Mouse (Mus musculus) liver, postnatal 0 days (tissue): ENCODE data around the gene Gorasp2.

ENCODE experiments used
- CTCF ChIP-seq: sonication (generic); IDR thresholded peaks from 2 replicates; pipeline ENCODE4 v1.5.1; 2016; ENCODE audit warnings: antibody characterized with exemption, low read depth
- EP300 ChIP-seq: IDR thresholded peaks from 2 replicates; pipeline ENCODE4 v1.6.1; 2016; ENCODE audit warnings: antibody characterized with exemption, low read depth, mild to moderate bottlenecking

GRCm38 (mm10) chr2:70727089-70727488, 65.7 kb downstream of the Gorasp2 start:
- TF ChIP-seq CTCF (no peak), EP300 (no peak)
